Mouse (Mus musculus) testis, adult 2 months (tissue): ENCODE data around the gene Rnf31.

Experiments
- CTCF ChIP-seq: fragments of 200-500 bp; IDR thresholded peaks from 2 replicates; pipeline ENCODE4 v1.5.1; 2012; ENCODE audit warnings: low read depth, mild to moderate bottlenecking, inconsistent platforms, low read length, moderate library complexity; ENCODE audit not compliant: control insufficient read depth, insufficient read depth, insufficient replicate concordance
- POLR2A ChIP-seq: fragments of 200-500 bp; IDR thresholded peaks from 2 replicates; pipeline ENCODE4 v1.6.1; 2012; ENCODE audit warnings: low read depth, mild to moderate bottlenecking, inconsistent platforms, low read length, moderate library complexity; ENCODE audit not compliant: control insufficient read depth

DNA sequence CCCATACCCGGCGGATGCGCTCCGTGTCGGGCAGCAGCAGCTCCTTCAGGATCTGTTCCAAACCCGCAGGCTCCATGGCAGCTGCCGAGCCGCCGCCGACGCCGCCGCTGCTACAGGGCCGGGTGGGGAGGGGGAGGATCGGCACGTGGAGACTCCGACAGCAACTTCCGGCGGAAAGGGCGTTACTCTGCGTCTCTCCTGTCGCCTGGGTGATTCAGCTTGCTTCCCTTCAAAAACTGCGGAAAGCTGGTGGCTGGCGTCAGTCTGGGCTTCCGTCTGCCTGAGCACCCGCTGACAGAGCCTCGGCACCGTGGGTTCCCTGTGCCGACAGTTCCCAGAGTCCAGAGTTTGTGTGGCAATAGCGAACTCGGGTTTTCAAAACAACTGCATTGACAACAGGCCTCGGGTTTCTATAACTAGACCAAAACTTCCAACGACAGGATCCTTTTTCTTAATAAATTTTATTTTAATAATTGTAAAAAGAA, 44.1 kb downstream of the Rnf31 start, which contains the start of gene Ipo4:
- TF ChIP-seq CTCF (0 out of 2 replicates have a peak, but pooled peaks have one; percentile 5), POLR2A (peak; percentile 97)
